Mouse (Mus musculus) mouse trophoblast stem cell (cell line): ENCODE measurements around the gene Wdr54.

Experiments used
- in situ Hi-C, 2 experiments: fragments of 300-500 bp; cut with MseI, MboI; formaldehyde crosslinking; loops; 2 replicates in 1 of 2; 3 replicates in 1 of 2; pipeline ENCODE4 v1.15.1; 2025

Gene Wdr54

GRCm38 (mm10) chr6:83107566-83108400 lies 48.4 kb downstream of the Wdr54 start:
- in situ Hi-C loops, result no loop called here

- in situ Hi-C loops, result no loop called here
Measured at GRCm38 (mm10) chr6:83104158-83104557, 52.0 kb downstream of the Wdr54 start.

- in situ Hi-C loops, result no loop called here
Measured at GRCm38 (mm10) chr6:83103130-83103650, 53.0 kb downstream of the Wdr54 start.

- in situ Hi-C loops, result no loop called here
Measured at GRCm38 (mm10) chr6:83101688-83102556, 54.3 kb downstream of the Wdr54 start.

GRCm38 (mm10) chr6:83101316-83101687 lies 54.9 kb downstream of the Wdr54 start, which contains the start of the genes Ccdc142 and Gm42688:
Gene Ccdc142, plus strand, starts transcription at chr6:83101601.
Gene Gm42688, plus strand, starts transcription at chr6:83101617.
- in situ Hi-C loops, result no loop called here
